Mouse (Mus musculus) thymus, postnatal 10 days (tissue): Measurements from ENCODE around the gene Ccr5.
"Not testable (repeated sequence)": the region's sequence is repeated elsewhere in the genome, so short reads cannot be mapped to it uniquely, and the experiment has no call there.

Experiments used
- DNase-seq, 2 experiments: peaks; one replicate each; pipeline ENCODE4 v3.0.0; 2021; ENCODE audit warnings: low spot score in 2 of 2

Gene Ccr5

GRCm38 (mm10) chr9:124121387-124122184, at the start of gene Ccr5:
Gene Ccr5, plus strand, starts transcription at chr9:124121543.
- DNase-seq = peak; percentile 20 to 36

DNA sequence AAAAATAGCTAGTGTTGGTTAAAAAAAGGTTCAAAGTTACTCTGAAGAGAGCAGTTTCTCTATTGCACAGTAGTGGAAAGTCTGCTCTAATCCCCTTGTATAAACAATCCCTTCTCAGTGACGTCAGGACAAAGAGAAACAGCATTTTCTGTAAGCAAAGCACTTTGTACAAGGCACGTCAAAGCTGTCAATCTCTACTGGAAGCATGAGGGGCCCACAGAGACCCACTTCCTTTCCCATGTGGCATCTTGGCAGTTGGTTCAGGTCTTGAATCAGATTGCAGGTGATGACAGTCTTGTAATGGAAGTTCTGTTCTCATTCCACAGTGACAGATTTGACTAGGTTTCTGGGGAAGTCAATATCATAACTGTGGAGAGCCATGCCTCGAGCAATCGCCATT, 41.5 kb upstream of the Ccr5 start:
- DNase-seq = no peak

GRCm38 (mm10) chr9:124080471-124080870, 40.9 kb upstream of the Ccr5 start:
- not testable (repeated sequence) for DNase-seq

- DNase-seq = no peak
Measured at GRCm38 (mm10) chr9:124090441-124090840, 30.9 kb upstream of the Ccr5 start.

- no peak for DNase-seq
Measured at GRCm38 (mm10) chr9:124099127-124099526, 22.2 kb upstream of the Ccr5 start.

- peak in 1 of 2 experiments; percentile 10 for DNase-seq
Measured at GRCm38 (mm10) chr9:124100357-124100756, 21.0 kb upstream of the Ccr5 start.

DNA sequence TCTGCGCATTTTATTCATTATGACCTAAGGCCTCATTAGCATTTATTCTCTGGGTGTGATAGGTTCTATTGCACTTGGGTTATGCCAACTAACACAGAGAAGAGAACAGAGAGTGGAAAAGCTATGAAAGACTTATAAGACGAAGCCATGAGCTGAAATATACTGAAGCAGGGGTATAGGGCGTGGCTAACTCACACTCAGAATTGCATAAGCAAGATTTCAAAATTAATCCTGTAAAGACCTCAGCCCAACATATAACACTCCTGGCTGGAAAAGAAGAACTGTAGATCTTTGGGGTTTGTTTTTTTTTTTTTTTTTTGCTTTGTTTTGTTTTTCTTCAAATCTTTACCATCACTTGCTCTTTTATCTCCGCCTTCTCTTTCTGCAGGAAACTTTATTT, 19.6 kb upstream of the Ccr5 start, which contains the start of gene Ccr2:
Ccr2 (plus strand) TSS at position 228 of the 400 bp plus-strand sequence.
- no peak for DNase-seq

DNA sequence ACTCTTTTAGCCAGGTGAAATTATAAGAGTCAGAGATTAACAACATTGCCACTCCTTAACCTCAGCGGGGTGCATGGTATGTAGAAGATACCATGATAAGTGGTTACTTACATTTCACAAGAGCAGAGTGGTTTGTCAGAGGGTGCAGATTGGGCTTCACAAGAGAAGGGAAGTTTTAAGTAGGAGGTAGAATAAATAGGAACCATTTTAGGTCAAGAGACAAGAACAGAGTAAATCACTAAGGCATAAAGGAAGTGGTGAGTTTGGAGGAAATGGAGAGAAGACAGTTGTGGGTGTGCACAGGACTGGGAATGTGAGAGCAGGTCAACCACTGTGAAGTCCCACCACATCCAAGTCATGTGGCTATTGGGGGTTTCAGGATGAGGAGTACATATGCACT, 18.1 kb upstream of the Ccr5 start:
- DNase-seq = no peak

- no peak for DNase-seq
Measured at GRCm38 (mm10) chr9:124105196-124105595, 16.1 kb upstream of the Ccr5 start.

DNA sequence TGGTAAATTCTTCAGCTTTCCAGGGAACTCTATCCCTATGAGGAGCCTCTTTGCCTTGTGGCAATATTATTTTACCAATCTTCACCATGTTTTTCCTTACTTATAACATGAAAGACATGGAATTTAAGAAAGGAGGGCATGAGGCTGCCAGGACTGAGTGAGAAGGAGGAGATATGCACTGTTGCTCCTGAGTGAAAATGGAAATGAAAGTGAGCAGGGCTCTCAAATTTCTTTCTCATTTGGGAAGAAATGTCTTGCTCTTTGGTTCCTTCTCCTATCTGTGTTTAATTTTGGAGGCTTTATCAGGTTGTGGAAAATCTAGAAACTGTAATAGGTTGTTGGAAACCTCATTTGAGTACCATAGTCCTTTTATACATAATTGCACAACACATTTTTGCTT, 14.1 kb upstream of the Ccr5 start:
- DNase-seq = no peak

GRCm38 (mm10) chr9:124108356-124109127, 12.8 kb upstream of the Ccr5 start:
- DNase-seq = no peak

- DNase-seq = no peak
Measured at GRCm38 (mm10) chr9:124111997-124112396, 9.3 kb upstream of the Ccr5 start.

DNA sequence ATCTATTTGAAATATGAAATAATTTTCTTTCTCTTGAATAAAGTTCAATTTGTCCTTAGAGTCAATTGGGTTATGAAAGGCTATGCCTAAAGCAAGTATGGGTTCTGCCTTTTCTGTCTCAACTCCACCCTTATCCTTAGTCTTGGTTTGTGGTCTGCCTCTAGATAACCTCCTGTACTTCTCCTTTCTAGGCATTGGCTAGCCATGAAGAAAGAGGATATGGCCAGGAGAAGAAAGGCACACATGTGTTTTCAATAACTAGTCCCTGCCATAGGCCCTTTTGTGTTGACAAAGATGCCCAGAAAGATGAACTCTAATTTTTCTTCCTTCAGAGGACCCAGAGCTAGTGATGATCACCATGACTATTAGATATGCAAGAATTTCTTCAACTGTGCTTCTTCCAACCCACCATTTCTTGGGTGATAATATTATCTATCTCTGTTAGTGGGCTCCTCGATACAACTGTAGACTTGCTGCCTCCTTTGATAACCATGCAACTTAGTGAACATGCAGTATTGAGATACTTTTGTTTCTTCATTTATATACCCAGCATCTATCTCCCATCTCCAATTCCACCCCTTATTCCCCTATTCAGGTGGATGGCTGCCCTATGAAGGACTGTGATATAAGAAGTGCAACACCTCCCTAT, 8.6 kb upstream of the Ccr5 start:
- no peak for DNase-seq

DNA sequence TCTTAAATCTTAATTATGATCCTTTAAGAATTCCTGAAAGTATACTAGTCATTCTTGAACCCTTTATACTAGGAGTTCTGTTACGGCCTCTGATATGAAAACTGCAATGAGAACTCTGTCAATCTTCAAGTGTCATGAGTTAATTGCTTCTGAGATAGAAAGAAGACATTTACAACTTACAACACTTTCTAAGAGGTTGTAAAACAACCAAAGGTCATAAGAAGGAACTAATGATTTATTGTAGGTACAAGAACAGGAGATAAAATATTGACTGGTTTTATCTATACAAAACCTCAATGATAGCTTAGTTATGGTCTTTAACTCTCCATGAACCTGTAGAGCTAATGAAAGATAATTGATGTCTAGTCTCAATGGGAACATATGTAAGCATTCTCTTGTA, 7.6 kb upstream of the Ccr5 start:
- DNase-seq = no peak

DNA sequence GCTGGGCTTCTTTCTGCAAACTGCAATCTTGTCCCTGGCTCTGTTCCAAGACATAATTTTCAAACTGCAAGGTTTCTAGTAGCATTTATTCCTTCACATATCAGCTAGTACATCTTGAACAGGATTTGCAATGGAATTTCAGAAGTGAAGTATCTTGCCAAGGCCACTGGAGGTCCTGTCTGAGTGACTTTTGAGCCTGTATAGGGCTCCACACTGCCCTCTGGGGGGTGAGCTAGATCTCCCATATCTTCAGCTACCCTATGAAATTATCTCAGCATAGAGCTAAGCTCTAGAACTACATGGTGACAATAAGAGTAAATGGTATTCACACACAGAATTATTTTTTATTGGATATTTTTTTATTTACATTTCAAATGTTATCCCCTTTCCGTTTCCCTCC, 2.9 kb upstream of the Ccr5 start:
- peak; percentile 25 to 69 for DNase-seq

GRCm38 (mm10) chr9:124125576-124125975, 4.2 kb downstream of the Ccr5 start:
- no peak for DNase-seq

- DNase-seq = peak in 1 of 2 experiments; percentile 33
Measured at GRCm38 (mm10) chr9:124126373-124126772, 5.0 kb downstream of the Ccr5 start.

DNA sequence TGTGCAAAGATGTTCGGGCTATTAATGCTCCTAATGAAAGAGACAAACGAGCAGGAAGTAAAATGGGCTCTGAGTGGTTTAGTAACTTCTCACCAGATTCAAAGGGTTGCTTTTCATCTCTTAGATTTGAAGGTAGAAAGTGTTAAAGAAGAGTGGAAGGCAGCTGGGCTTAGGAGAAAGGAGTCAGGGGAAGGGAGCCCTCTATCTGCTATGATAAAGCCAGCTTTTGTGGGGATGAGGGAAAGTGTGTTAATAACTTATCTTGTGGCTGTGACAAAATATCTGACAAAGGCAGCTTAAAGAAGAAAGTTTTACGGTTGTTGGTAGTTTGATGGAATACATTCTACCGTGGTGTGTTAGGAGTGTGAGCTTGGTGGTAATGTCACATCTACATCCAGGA, 6.1 kb downstream of the Ccr5 start:
- no peak for DNase-seq

DNA sequence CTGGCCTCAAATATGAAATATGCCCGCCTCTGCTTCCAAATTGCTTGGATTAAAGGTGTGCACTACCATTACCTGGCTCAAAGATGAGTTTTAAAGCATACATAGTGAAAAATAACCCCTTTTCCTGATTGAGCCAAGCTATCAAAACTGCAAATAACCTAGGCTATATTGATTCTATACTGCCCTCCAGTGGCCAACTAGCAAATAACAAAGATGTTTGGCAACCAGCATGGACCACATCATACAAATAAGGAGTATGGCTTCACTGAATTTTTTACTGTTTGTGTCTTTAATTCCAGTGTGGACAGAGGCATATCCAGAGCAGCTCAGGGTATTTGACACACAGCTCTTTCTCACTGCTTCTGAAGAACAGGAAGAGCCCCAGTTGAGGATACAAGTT, 7.0 kb downstream of the Ccr5 start:
- peak; percentile 22 to 73 for DNase-seq

- DNase-seq = not testable (repeated sequence)
Measured at GRCm38 (mm10) chr9:124132899-124133298, 11.6 kb downstream of the Ccr5 start.

- DNase-seq = not testable (repeated sequence)
Measured at GRCm38 (mm10) chr9:124134919-124135318, 13.6 kb downstream of the Ccr5 start.

DNA sequence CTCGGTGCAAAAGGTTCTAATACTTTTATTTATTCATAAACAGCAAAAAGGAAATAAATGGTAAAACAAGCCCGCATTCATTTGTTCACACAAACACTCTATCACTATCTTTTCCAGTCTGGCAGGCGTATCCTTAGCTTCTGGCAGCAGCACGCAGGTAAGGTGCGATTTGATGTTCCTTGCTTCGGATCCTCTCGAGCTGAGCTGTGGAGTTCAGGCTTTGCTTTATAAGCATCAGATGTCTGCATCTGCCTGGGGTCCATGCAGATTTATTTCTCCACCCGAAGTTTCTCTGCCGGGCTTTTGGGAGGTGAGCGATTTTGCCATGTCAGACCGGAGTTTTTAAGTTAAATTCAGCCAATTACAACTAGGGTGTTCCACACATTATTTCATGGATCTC, 16.3 kb downstream of the Ccr5 start:
- DNase-seq = no peak
